Mouse (Mus musculus) C2C12 (cell line): ENCODE measurements around the gene C3.

Experiments
- CEBPB ChIP-seq: IDR thresholded peaks from one replicate; pipeline ENCODE4 v1.6.1; 2011; ENCODE audit warnings: low read depth, mild to moderate bottlenecking, control low read depth, moderate library complexity
- CTCF ChIP-seq: IDR thresholded peaks from one replicate; pipeline ENCODE4 v1.5.1; 2011; ENCODE audit not compliant: control insufficient read depth, insufficient read depth, insufficient read length
- FOSL1 ChIP-seq: IDR thresholded peaks from one replicate; pipeline ENCODE4 v1.8.0; 2011; ENCODE audit warnings: mild to moderate bottlenecking, low read length; ENCODE audit not compliant: poor library complexity, insufficient read depth, severe bottlenecking
- MAX ChIP-seq: IDR thresholded peaks from one replicate; pipeline ENCODE4 v1.6.1; 2011; ENCODE audit warnings: mild to moderate bottlenecking, control low read depth
- MYOD1 ChIP-seq: IDR thresholded peaks from one replicate; pipeline ENCODE4 v1.6.1; 2011; ENCODE audit warnings: low read depth; ENCODE audit not compliant: control insufficient read depth, insufficient read length
- MYOG ChIP-seq: IDR thresholded peaks from one replicate; pipeline ENCODE4 v1.6.1; 2011; ENCODE audit not compliant: control insufficient read depth, insufficient read length; ENCODE audit errors: extremely low read depth
- USF1 ChIP-seq: IDR thresholded peaks from one replicate; pipeline ENCODE4 v1.6.1; 2011; ENCODE audit warnings: low read depth, mild to moderate bottlenecking, control low read depth, moderate library complexity

DNA sequence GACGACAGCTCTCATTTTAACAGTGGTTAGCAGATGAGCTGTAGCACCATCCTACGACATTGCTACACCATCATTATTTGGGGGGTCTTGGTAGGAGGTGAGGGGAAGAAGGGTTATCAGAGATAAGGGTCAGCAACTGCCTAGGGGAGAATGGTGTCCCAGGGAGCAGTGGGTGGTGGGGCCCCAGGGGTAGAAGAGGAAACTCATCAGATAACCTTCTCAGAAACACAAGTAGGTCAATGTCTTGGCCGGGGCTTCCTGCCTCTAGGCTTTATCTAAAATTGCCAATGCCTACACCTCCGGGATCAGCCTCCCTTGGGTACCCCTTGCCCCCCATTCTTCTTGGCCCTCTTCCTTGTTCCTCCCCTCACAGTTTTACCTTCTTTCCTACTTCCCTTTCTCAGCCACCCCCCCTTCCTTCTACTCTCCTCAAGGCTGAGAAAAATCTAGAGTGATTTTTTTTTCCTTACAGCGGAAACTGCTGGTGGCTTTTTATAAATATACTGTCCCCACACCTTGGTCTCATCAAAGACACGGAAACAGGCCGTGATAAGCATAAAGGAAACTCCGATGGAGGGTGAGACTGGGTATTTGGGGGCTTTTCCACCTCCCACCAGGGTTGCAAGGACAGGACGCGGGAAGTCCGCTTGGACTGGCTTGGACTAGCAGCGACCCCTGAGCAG is 39.3 kb downstream of the C3 start:
- no peak for TF ChIP-seq CTCF
- TF ChIP-seq MAX, result no peak
- no peak for TF ChIP-seq MYOD1
- TF ChIP-seq USF1, result no peak
- TF ChIP-seq MYOG, result no peak
- TF ChIP-seq CEBPB, result no peak
- no peak for TF ChIP-seq FOSL1
